Mouse (Mus musculus) stomach, postnatal 0 days (tissue): ENCODE measurements around the gene Mfsd13b.

ENCODE experiments used
- CTCF ChIP-seq: IDR thresholded peaks from 2 replicates; pipeline ENCODE4 v1.5.1; 2016; ENCODE audit warnings: antibody characterized with exemption, low read depth, mild to moderate bottlenecking, moderate library complexity
- EP300 ChIP-seq: optimal IDR thresholded peaks from 2 replicates; pipeline ENCODE3; 2016; ENCODE audit warnings: antibody characterized with exemption

GRCm38 (mm10) chr7:120999021-120999530 is 16.8 kb downstream of the Mfsd13b start:
- TF ChIP-seq CTCF, result no peak
- no peak for TF ChIP-seq EP300
